Mouse (Mus musculus): ENCODE measurements around the gene Mindy4. TPM values are rescaled to one million over a fixed set of nuclear protein-coding genes. Genes with fewer than 3 reads are reported as not detected.
A peak's percentile ranks its signal among the peaks of the same experiment; 100 is the strongest.

Mindy4 gene
- polyA plus RNA-seq, 1 experiment from 2014 or later: 1.7 TPM

GRCm38 (mm10) chr6:55169818-55170217, 33.4 kb upstream of the Mindy4 start:
- H3K9ac ChIP-seq (replicated peaks): no peak overlapping the region
- ATAC-seq (no peak), DNase-seq (no peak)
- no peaks in the 10 kb centered on the region for H3K9me3 ChIP-seq (ENCODE audit: low read length)
- H3K27ac ChIP-seq (ENCODE audit: low read depth): no peak overlapping the region
- no peak overlapping the region for H3K4me2 ChIP-seq (ENCODE audit: low read depth, low read length)
- H3K27me3 ChIP-seq (ENCODE audit: insufficient read depth, low read length): no peaks in the 10 kb centered on the region
- H3K4me3 ChIP-seq (ENCODE audit: low read depth, low read length): no peak overlapping the region
- H3K4me1 ChIP-seq (ENCODE audit: insufficient read depth): 0 out of 2 replicates have a peak, but pooled peaks cover 1% of the 10 kb centered on the region
- H3K36me3 ChIP-seq (replicated peaks; ENCODE audit: insufficient read depth, low read length): no peaks in the 10 kb centered on the region
- TF ChIP-seq CTCF (IDR thresholded peaks at IDR 0.05; ENCODE audit: low read depth): no peak
- no peak for TF ChIP-seq EP300 (IDR thresholded peaks at IDR 0.05; ENCODE audit: low read depth)
- 69% methylated on average over 5 of the region's 5 CpGs for WGBS (ENCODE audit: insufficient replicate concordance)

DNA sequence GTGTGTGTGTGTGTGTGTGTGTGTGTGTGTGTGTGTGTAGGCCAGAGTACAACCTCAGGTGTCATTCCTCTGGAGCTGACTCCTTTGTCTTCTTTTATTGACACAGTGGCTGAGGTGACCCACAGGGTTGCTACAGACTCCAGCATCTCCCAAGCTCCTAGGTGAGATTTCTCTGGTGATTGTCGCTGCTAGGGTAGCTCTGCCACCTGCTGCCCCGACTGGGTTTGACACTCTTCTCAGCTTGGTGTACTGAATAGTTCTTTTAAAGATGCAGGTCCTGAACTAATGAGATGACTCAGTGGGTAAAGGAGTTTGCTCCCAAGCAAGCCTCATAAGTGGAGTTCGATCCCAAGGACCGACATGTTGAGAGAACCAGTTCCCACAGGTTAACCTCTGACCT, 31.5 kb upstream of the Mindy4 start:
- TF ChIP-seq EP300 (IDR thresholded peaks at IDR 0.05; ENCODE audit: low read depth) (no peak), CTCF (IDR thresholded peaks at IDR 0.05; ENCODE audit: low read depth) (peak; percentile 21)
- no peak overlapping the region for H3K9ac ChIP-seq (replicated peaks)
- peaks cover 7% of the 10 kb centered on the region for H3K4me1 ChIP-seq (ENCODE audit: insufficient read depth)
- no peaks in the 10 kb centered on the region for H3K27me3 ChIP-seq (ENCODE audit: insufficient read depth, low read length)
- H3K27ac ChIP-seq (ENCODE audit: low read depth): no peak overlapping the region
- H3K4me3 ChIP-seq (ENCODE audit: low read depth, low read length): no peak overlapping the region
- H3K9me3 ChIP-seq (ENCODE audit: low read length): no peaks in the 10 kb centered on the region
- H3K36me3 ChIP-seq (replicated peaks; ENCODE audit: insufficient read depth, low read length): no peaks in the 10 kb centered on the region
- ATAC-seq (no peak), DNase-seq (no peak)
- H3K4me2 ChIP-seq (ENCODE audit: low read depth, low read length): no peak overlapping the region
- WGBS (ENCODE audit: insufficient replicate concordance): 51% methylated on average over 4 of the region's 4 CpGs

DNA sequence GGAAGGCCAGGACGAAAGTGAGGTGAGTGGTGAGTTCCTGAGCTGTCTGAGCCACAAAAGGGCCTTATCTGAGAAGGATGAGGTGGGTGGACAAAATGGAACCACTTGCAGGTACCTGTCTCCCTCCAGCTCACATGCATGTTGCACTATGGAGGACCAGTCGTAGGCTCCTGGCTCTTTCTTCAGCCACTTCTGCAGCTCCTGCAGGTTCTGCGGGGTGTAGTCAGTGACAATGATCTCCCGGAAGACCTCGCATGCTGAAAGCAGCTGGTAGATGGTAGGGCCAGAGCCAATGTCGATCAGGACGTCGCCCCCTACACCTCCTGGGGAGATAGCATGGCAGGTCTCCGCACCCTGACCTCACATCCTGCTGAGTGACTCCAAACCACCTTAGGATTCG, 30.0 kb upstream of the Mindy4 start:
- no peaks in the 10 kb centered on the region for H3K36me3 ChIP-seq (replicated peaks; ENCODE audit: insufficient read depth, low read length)
- no peak overlapping the region for H3K27ac ChIP-seq (ENCODE audit: low read depth)
- TF ChIP-seq CTCF (IDR thresholded peaks at IDR 0.05; ENCODE audit: low read depth): no peak
- no peak for TF ChIP-seq EP300 (IDR thresholded peaks at IDR 0.05; ENCODE audit: low read depth)
- H3K4me2 ChIP-seq (ENCODE audit: low read depth, low read length): no peak overlapping the region
- H3K9ac ChIP-seq (replicated peaks): no peak overlapping the region
- ATAC-seq (no peak), DNase-seq (no peak)
- H3K4me1 ChIP-seq (ENCODE audit: insufficient read depth): peaks cover 8% of the 10 kb centered on the region
- no peak overlapping the region for H3K4me3 ChIP-seq (ENCODE audit: low read depth, low read length)
- WGBS (ENCODE audit: insufficient replicate concordance): 72% methylated on average over 10 of the region's 10 CpGs
- no peaks in the 10 kb centered on the region for H3K9me3 ChIP-seq (ENCODE audit: low read length)
- H3K27me3 ChIP-seq (ENCODE audit: insufficient read depth, low read length): no peaks in the 10 kb centered on the region

GRCm38 (mm10) chr6:55173941-55174349, 29.2 kb upstream of the Mindy4 start:
- Histone ChIP-seq H3K36me3 (replicated peaks; ENCODE audit: insufficient read depth, low read length) (no peaks in the 10 kb centered on the region), H3K4me2 (ENCODE audit: low read depth, low read length) (no peak overlapping the region), H3K4me3 (ENCODE audit: low read depth, low read length) (no peak overlapping the region), H3K27me3 (ENCODE audit: insufficient read depth, low read length) (no peaks in the 10 kb centered on the region), H3K9me3 (ENCODE audit: low read length) (no peaks in the 10 kb centered on the region), H3K9ac (replicated peaks) (no peak overlapping the region), H3K27ac (ENCODE audit: low read depth) (no peak overlapping the region), H3K4me1 (ENCODE audit: insufficient read depth) (peaks cover 8% of the 10 kb centered on the region)
- ATAC-seq: no peak
- DNase-seq: no peak
- TF ChIP-seq CTCF (IDR thresholded peaks at IDR 0.05; ENCODE audit: low read depth): no peak
- no peak for TF ChIP-seq EP300 (IDR thresholded peaks at IDR 0.05; ENCODE audit: low read depth)
- WGBS (ENCODE audit: insufficient replicate concordance): 58% methylated on average over 3 of the region's 3 CpGs

DNA sequence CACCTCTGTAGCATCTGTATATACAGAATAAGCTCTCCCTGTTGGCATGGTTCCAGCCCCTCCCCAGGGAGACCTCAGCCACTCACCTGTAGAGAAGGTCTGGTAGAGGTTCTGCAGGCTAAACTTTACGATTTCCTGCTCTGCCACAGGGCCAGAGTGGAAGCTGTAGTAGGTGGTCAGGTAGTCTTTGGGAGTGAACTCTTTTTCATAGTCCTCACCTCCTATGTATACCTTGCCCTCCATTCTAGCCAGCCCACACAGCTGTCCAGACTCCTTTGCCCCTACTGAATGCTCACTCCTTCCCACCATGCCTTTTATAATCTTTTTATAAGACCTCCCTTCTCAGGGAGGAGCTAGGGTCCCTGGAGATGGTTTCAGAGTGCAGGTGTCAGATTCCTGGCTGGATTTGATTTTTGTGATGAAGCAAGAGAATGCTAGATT, 28.4 kb upstream of the Mindy4 start, which contains the start of gene Inmt:
Gene Inmt, minus strand, starts transcription at position 303 of the 441 bp plus-strand sequence.
- no peak within 1 kb of the TSS for H3K27ac ChIP-seq (ENCODE audit: low read depth)
- no peak for TF ChIP-seq CTCF (IDR thresholded peaks at IDR 0.05; ENCODE audit: low read depth)
- TF ChIP-seq EP300 (IDR thresholded peaks at IDR 0.05; ENCODE audit: low read depth): no peak
- no peak within 1 kb of the TSS for H3K4me2 ChIP-seq (ENCODE audit: low read depth, low read length)
- 45% methylated on average over 1 of the region's 1 CpGs for WGBS (ENCODE audit: insufficient replicate concordance)
- H3K27me3 ChIP-seq (ENCODE audit: insufficient read depth, low read length): no peaks in the 10 kb centered on the region
- peaks cover 8% of the 10 kb centered on the region for H3K4me1 ChIP-seq (ENCODE audit: insufficient read depth)
- no peaks in the 10 kb centered on the region for H3K36me3 ChIP-seq (replicated peaks; ENCODE audit: insufficient read depth, low read length)
- no peak within 1 kb of the TSS for H3K9ac ChIP-seq (replicated peaks)
- H3K4me3 ChIP-seq (ENCODE audit: low read depth, low read length): no peak within 1 kb of the TSS
- no peak for ATAC-seq
- no peaks in the 10 kb centered on the region for H3K9me3 ChIP-seq (ENCODE audit: low read length)
- DNase-seq: no peak

GRCm38 (mm10) chr6:55175456-55175855, 27.7 kb upstream of the Mindy4 start:
- H3K4me1 ChIP-seq (ENCODE audit: insufficient read depth): peaks cover 8% of the 10 kb centered on the region
- no peaks in the 10 kb centered on the region for H3K27me3 ChIP-seq (ENCODE audit: insufficient read depth, low read length)
- H3K27ac ChIP-seq (ENCODE audit: low read depth): no peak overlapping the region
- DNase-seq (no peak), ATAC-seq (peak; percentile 43; the same call in 1 of the 2 replicates)
- TF ChIP-seq EP300 (IDR thresholded peaks at IDR 0.05; ENCODE audit: low read depth): no peak
- no peak for TF ChIP-seq CTCF (IDR thresholded peaks at IDR 0.05; ENCODE audit: low read depth)
- H3K4me2 ChIP-seq (ENCODE audit: low read depth, low read length): no peak overlapping the region
- H3K9me3 ChIP-seq (ENCODE audit: low read length): no peaks in the 10 kb centered on the region
- no peaks in the 10 kb centered on the region for H3K36me3 ChIP-seq (replicated peaks; ENCODE audit: insufficient read depth, low read length)
- no peak overlapping the region for H3K9ac ChIP-seq (replicated peaks)
- H3K4me3 ChIP-seq (ENCODE audit: low read depth, low read length): no peak overlapping the region
- 26% methylated on average over 2 of the region's 2 CpGs for WGBS (ENCODE audit: insufficient replicate concordance)

GRCm38 (mm10) chr6:55175892-55176291, 27.3 kb upstream of the Mindy4 start:
- TF ChIP-seq EP300 (IDR thresholded peaks at IDR 0.05; ENCODE audit: low read depth) (no peak), CTCF (IDR thresholded peaks at IDR 0.05; ENCODE audit: low read depth) (no peak)
- no peaks in the 10 kb centered on the region for H3K36me3 ChIP-seq (replicated peaks; ENCODE audit: insufficient read depth, low read length)
- no peaks in the 10 kb centered on the region for H3K27me3 ChIP-seq (ENCODE audit: insufficient read depth, low read length)
- H3K9ac ChIP-seq (replicated peaks): no peak overlapping the region
- WGBS (ENCODE audit: insufficient replicate concordance): 30% methylated on average over 5 of the region's 5 CpGs
- no peak overlapping the region for H3K4me3 ChIP-seq (ENCODE audit: low read depth, low read length)
- peaks cover 8% of the 10 kb centered on the region for H3K4me1 ChIP-seq (ENCODE audit: insufficient read depth)
- H3K9me3 ChIP-seq (ENCODE audit: low read length): no peaks in the 10 kb centered on the region
- ATAC-seq (peak; percentile 85), DNase-seq (peak; percentile 44)
- H3K4me2 ChIP-seq (ENCODE audit: low read depth, low read length): no peak overlapping the region
- H3K27ac ChIP-seq (ENCODE audit: low read depth): no peak overlapping the region
